Comparison of ENCODE assay signal across 9 mouse cellular contexts in genomic region chrX:167032586-167032985, GRCm38 (mm10).
A peak's percentile ranks its signal among the peaks of the same experiment; 100 is the strongest.
DNase-seq lines count a peak whose midpoint lies in the region; ATAC-seq lines count a peak whose summit lies in the region.
"Had no signal": no experiment of that assay in that cellular context is flagged by ENCODE, and none has a peak within 500 bp of the region (broad histone marks: within the 10 kb centered on the region; RNA-seq: fewer than 3 reads in every experiment).

No protein-coding gene starts in this region.

- ATAC-seq in CD4-positive, CD25-positive, alpha-beta regulatory T cell, adult 4 months = peak; percentile 41
- ATAC-seq in lung, embryonic 15.5 days (ENCODE audit: borderline replicate concordance, extremely low read depth, low FRiP score, low TSS enrichment) = no peak
- no peak for ATAC-seq in midbrain, embryonic 14.5 days (ENCODE audit: low FRiP score, low TSS enrichment)

- no peaks in the 10 kb centered on the region for H3K9me3 ChIP-seq in lung, embryonic 15.5 days
- no peaks in the 10 kb centered on the region for H3K9me3 ChIP-seq in midbrain, embryonic 14.5 days (ENCODE audit: control insufficient read depth, low read length)

- H3K27me3 ChIP-seq in lung, embryonic 15.5 days = no peaks in the 10 kb centered on the region
- peaks cover 4% of the 10 kb centered on the region; the same call in 1 of the 2 replicates for H3K27me3 ChIP-seq in midbrain, embryonic 14.5 days (ENCODE audit: control insufficient read depth, insufficient read depth, low read length)

- no peak overlapping the region for H3K4me3 ChIP-seq in lung, embryonic 15.5 days
- no peak overlapping the region for H3K4me3 ChIP-seq in midbrain, embryonic 14.5 days (replicated peaks; ENCODE audit: low read depth, low read length)

- no peaks in the 10 kb centered on the region for H3K36me3 ChIP-seq in lung, embryonic 15.5 days
- no peaks in the 10 kb centered on the region for H3K36me3 ChIP-seq in midbrain, embryonic 14.5 days (ENCODE audit: control insufficient read depth, insufficient read depth, low read length)

- DNase-seq in adrenal gland, adult (ENCODE audit: inconsistent age in 2 of 2, low spot score in 1 of 2) = peak; percentile 5 to 32
- DNase-seq in adrenal gland, adult 8-10 months = no peak
- DNase-seq in heart, postnatal 10 days = peak; percentile 23 to 29
- DNase-seq in layer of hippocampus, adult 9-10 months (ENCODE audit: low spot score) = no peak
- DNase-seq in right cerebral cortex, adult 18-20 months = no peak
- no peak for DNase-seq in midbrain, embryonic 14.5 days
- DNase-seq: thymus, postnatal 36 days had no signal

- H3K4me1 ChIP-seq in lung, embryonic 15.5 days = no peaks in the 10 kb centered on the region
- no peaks in the 10 kb centered on the region for H3K4me1 ChIP-seq in midbrain, embryonic 14.5 days (ENCODE audit: control insufficient read depth, insufficient read depth, low read length)

- H3K4me2 ChIP-seq in lung, embryonic 15.5 days = no peak overlapping the region
- H3K4me2 ChIP-seq in midbrain, embryonic 14.5 days (ENCODE audit: low read length) = no peak overlapping the region

- WGBS in lung, embryonic 15.5 days = 32% methylated on average over 3 of the region's 3 CpGs
- 68% methylated on average over 3 of the region's 3 CpGs for WGBS in midbrain, embryonic 14.5 days

- H3K9ac ChIP-seq in lung, embryonic 15.5 days = no peak overlapping the region
- H3K9ac ChIP-seq in midbrain, embryonic 14.5 days (replicated peaks; ENCODE audit: low read length) = no peak overlapping the region

- peak overlapping the region; percentile 53 for H3K27ac ChIP-seq in lung, embryonic 15.5 days
- no peak overlapping the region for H3K27ac ChIP-seq in midbrain, embryonic 14.5 days (replicated peaks; ENCODE audit: low read depth, low read length)

- intact Hi-C loops in heart, postnatal 10 days (cut with DNase I) = loop anchor here (5.0 kb wide), 1 partner anchor 120 kb away; no protein-coding TSS in a partner anchor

Comparison
In these comparisons a context has a peak if more than half of its experiments do, and no peak if none do; other contexts are left out.
1. DNase-seq: peak in adrenal gland, adult (2 of 2) and heart, postnatal 10 days (2 of 2); none in adrenal gland, adult 8-10 months (single experiment), layer of hippocampus, adult 9-10 months (single experiment), right cerebral cortex, adult 18-20 months (single experiment) and midbrain, embryonic 14.5 days (single experiment).